Mouse (Mus musculus) left cerebral cortex, postnatal 10 days (tissue): ENCODE results near the gene Foxk1. TPM values are rescaled to one million over a fixed set of nuclear protein-coding genes. Genes with fewer than 3 reads are reported as not detected.

Source experiments
- DNase-seq, 2 experiments: peaks; one replicate each; pipeline ENCODE4 v3.0.0; 2021 to 2022; ENCODE audit warnings: low spot score in 2 of 2, mixed read lengths in 1 of 2; ENCODE audit errors: extremely low spot score in 1 of 2
- intact Hi-C: fragments of 180-260 bp; cut with DNase I; formaldehyde crosslinking; loops from one replicate; pipeline ENCODE4 v1.15.1; 2025
- total RNA-seq, 2 experiments: library from RNA; stranded (reverse); gene quantifications; 2 replicates each; pipeline ENCODE4 v1.2.3; 2021

Gene Foxk1
- total RNA-seq, 2 experiments from 2014 or later: 38.2 to 40.0 TPM

DNA sequence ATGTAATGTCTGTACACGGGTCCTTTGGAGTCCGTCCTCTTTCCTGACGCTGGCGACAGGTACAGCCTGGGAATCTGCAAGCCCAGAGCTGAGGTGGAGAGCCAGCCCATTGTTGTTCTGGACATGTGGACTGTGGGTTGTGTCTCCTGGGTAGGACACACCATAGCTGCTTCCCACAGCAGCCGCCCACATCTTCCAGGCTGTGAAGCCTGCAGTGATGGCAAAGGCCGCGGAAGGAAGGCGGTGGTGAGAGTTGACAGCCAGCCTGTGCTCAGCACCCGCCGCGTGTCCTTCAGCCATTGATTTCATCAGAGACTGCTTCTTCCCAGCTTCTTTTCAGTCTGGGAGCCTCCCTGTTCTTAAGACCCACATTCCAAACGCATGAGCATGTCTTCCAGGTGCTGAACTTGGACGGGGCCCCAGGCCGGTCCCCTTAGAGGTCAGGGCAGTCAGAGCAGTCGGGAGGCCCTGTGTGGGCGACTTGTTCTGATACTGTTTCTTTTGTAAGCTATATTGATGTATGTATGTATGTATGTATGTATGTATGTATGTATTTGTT, 37.2 kb downstream of the Foxk1 start:
- DNase-seq: no peak
- intact Hi-C loops: no loop called here

DNA sequence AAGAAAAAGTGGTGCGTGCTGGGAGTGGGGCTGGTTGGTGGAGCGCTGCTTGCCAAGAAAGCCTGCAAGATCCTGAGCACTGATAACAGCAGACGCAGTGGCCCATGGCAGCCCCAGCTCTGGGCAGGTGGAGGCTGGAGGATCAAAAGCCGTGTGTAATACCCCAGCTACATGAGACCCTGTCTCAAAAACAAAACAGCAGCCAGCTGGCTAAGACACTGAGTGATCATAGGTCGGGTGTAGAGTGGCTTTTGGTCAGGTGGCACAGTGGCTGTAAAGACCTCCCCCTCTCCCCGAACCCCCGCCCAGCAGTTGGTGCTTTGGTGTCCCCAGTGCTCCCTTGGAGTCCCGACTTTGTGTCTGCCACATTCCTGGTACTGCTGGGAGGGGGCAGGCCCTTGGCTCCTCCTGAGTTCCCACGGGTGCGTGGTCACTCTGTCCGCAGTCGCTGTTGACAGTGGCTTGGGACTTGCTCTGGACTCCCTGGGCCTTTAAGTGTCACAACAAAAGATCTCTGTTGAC, 38.7 kb downstream of the Foxk1 start:
- intact Hi-C loops: no loop called here
- peak in 1 of 2 experiments; percentile 78 for DNase-seq

DNA sequence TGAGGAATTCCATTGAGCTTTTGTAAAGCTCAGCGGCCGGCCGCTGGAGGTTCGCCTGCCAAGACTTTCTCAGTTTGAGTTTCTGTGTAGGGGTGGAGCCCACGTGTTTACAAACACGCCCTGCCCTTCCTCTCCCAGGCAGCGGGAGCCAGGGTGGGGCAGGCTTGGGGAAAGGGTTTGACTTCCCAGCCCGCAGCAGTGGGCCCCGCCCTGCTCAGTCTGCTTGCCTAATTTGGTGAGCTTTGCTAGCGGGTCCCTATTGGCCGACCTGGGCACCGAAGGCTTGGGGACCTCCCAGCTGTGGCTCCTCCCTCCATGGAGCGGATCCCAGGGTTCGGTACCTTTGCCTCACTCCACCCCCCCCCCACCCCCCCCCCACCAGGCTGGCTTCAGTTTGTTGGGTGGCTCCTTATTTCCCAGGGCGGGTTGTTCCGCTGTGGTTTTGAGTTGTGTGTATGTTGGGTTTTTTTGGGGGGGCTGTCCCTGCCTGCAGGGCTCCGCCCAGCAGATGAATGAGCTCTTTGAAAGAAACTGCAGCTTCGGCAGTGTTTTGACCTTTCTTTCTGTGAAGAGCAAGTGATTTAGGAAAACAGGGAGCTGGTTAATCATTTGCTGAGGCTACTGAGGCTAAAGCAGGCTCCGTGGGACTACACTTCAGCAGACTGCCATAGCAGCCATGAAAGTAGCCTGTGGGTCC, 39.3 kb downstream of the Foxk1 start:
- intact Hi-C loops: no loop called here
- peak in 1 of 2 experiments; percentile 96 for DNase-seq

DNA sequence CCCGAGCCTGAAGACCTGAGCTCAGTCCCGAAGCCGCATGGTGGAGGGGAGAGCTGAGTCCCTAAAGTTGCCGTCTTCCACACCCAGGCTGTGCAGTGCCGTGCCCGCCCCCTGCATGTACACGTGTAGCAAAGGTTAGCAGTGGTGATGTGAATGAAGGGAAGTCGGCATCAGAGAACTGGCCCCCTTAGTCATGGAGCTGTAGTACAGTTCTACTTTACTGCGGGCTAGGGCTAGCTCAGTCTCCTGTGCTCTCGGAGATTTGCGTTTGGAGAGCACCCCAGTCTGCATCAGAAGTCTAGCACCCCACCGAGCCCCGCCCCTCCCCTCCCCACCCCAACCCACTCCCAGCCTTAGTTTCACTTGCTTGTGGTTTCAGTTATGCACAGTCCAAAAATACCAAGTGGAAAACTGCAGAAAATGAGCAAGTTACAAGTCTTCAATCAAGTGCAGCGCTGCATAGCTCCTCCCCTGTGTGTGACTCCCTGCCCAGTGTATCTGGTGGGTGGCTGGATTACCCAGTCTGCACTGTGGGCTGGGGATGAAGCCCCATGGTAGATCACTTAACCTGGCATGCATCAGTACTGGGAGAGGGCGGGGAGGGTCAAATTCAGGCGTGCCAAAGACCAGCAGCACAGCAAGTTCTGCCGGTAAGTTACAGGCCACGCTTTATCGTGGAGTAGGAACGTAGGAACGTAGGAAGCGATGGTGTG, 40.2 kb downstream of the Foxk1 start:
- intact Hi-C loops: no loop called here
- DNase-seq: no peak

DNA sequence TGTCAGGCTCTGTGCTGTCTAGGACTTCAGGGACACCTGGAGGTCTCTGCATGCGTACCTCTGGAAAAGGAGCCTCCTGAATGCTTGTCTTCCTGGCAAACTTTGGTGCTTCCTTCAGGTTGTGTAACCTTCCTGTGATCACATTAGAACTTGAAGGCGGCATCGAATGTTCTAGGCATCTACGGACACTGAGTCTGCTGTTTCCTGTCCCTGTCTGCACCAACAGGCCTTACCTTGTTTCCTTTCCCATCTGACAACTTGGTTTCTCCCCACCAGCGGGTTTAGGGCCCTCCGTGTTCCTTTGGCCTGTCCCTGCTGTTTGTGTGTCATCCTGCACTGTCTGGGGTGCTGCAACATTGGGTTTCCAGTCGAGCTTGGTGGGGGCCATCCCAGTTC, 40.7 kb downstream of the Foxk1 start:
- intact Hi-C loops: no loop called here
- no peak for DNase-seq

DNA sequence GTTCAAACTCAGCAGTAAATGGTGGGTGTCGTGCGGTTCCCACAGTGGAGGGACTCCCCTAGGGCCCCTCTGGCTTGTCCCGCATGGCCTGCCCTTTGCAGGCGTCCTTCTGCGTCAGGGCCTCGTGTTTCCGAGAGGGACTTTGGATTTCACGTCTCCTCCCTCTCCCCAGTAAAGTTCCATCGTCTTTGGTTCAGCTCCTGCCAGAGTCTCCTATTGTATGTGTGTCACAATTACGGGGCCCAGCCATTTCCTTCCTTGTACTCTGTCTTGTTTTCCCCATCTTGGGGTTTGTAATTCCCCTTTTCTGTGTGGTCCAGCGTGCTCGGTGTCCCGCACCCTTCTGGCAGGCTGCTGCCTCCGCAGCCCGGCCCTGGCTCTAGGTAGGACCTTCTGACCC, 42.2 kb downstream of the Foxk1 start:
- intact Hi-C loops: no loop called here
- DNase-seq: no peak

DNA sequence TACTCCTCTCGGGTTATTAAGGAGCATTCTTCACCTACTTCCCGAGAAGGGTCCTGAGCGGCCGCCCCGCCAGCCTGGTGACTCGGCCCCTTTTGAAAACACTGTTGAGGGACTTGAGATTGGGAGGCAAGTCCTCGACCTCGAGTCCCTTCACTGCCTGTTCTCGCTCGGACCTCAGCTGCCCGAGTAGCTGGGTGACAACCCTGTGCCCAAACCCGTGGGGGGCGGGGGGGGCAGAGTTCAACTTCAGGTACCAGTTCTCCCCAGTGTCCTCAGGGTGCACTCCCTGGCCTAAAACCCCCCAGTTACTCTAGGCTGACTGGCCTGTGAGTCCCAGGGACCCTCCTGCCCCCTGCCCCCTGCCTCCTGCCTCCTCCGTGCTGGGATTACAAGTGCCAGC, 42.7 kb downstream of the Foxk1 start:
- intact Hi-C loops: no loop called here
- DNase-seq: no peak

DNA sequence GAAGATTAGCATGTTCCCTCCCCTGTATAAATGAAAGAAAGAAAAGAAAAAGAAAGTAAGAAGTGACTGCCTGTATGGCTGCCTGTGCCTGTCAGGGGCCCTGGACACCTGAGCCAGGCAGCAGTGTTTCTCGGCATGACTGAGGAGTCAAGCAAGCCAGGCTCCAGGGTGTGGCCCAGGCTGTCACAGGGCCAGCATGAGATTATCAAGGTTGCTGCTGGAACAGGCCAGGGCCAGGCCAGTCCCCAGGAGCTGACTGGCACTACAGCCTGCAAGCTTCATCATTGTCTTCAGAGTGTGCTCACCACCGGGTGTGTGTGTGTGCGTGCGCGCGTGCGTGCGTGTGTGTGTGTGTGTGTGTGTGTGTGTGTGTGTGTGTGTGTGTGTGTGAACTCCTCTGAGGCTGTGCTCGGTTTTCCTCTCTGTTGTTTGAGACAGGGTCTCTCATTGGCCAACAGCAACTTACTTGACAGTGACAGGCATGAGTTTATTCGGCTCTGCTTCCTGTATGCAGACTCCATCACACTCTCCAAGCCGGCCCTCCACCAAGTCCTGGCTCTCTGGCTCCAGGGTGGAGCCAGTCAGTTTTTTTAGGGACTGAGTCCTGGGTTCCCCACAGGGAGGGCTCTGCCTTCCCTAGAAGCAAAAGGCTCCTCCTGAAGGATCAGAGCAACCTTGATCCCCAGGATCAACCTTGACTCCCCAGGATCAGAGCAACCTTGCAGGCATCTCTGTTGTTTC, 43.7 kb downstream of the Foxk1 start:
- intact Hi-C loops: loop anchor here (5.0 kb wide), 1 partner anchor 43 kb away; the partner anchor contains the start of gene Foxk1
- DNase-seq: no peak

DNA sequence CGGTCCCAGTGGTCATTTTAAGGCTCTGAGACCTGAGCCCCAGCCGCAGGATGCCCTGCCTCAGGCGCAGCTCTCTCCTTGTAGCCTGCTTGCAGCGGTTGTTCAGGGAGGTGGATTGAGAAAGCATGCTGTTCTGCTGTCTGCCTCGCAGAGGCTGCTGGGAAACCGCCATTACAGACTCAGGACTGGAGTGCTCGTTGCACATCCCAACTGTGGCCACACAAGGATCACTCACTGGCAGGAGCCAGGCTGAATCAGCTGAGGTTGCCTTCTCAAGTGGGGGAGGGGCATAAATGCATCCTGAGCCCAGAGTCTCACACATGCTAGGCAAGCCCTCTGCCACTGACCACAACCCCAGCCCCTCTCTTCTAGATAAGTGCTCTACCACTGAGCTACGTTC, 44.4 kb downstream of the Foxk1 start:
- no peak for DNase-seq
- intact Hi-C loops: loop anchor here (5.0 kb wide), 1 partner anchor 43 kb away; the partner anchor contains the start of gene Foxk1

DNA sequence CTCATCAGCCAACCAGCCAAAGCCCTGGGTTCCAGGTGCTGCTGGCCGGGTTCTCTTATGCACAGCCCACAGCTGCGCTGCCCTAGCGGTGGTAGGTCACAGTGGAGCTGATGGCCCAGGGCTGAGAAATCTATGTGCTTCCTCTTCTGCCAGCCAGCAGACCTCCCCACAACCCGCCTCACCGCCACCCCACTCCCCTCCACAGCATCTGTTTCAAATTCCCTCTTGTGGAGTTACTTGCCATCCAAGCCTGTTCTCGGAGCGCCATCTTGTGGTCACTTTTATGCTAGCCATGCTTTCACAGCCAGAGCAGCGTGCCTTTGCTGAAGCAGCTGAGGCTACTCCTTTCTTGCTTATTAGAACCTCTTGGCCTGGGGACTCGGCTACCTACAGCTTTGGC, 46.8 kb downstream of the Foxk1 start:
- intact Hi-C loops: loop anchor here (2.0 to 5.0 kb wide), 2 partner anchors 46 to 81 kb away; partner anchors contain the start of gene Foxk1
- peak; percentile 90 to 91 for DNase-seq

DNA sequence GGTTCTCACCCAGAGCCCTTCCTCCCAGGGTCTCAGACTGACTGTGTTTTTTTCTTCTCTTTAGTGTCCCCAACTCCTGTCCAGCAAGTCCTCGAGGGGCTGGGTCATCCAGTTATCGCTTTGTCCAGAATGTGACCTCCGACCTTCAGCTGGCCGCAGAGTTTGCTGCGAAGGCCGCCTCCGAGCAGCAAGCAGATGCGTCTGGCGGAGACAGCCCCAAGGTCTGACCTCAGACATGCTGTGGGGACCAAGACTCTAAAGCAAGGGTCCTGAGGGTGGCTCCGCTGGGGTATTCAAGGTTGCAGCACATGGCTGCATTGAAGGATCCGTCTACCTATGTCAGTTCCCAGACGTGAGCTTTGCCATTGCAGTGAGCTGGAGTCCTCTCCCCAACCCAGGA, 47.3 kb downstream of the Foxk1 start:
- DNase-seq: no peak
- intact Hi-C loops: loop anchor here (2.0 to 5.0 kb wide), 2 partner anchors 46 to 82 kb away; partner anchors contain the start of gene Foxk1

DNA sequence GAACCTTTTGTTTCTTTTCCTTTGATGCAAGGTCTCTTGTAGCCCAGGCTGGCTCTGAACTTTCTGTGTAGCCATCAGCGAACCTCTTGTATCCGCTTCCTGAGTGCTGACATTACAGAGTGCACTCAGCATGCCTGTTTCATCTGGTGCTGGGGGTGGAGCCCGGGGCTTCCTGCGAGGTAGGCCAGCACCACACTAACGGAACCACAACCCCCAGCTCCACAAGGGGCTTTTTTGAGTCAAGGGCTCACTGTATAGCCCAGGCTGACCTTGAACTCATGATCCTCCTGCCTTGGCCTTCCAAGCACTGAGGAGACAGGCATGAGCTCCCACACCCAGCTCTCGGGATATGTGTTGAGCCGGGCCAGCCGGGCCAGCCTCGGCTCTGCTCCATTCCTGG, 49.5 kb downstream of the Foxk1 start:
- intact Hi-C loops: loop anchor here (10.0 kb wide), 1 partner anchor 1606 kb away; no protein-coding TSS in a partner anchor
- no peak for DNase-seq

DNA sequence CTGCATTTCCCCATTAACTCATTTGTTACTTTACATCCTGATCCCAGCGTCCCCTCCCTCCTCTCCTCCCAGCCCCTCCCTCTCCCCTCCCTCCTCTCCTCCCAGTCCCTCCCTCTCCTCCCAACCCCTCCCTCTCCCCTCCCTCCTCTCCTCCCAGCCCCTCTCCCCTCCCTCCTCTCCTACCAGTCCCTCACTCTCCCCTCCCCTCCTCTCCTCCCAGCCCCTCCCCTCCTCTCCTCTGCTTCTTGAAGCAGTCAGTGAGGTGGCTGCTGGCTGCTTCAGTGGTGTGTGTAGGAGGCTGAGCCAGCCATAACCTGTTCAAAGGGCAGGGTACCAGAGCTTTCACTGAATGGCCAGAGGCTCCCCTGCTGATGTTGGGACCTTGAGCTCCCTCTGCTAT, 50.5 kb downstream of the Foxk1 start:
- no peak for DNase-seq
- intact Hi-C loops: loop anchor here (10.0 kb wide), 1 partner anchor 1607 kb away; no protein-coding TSS in a partner anchor

DNA sequence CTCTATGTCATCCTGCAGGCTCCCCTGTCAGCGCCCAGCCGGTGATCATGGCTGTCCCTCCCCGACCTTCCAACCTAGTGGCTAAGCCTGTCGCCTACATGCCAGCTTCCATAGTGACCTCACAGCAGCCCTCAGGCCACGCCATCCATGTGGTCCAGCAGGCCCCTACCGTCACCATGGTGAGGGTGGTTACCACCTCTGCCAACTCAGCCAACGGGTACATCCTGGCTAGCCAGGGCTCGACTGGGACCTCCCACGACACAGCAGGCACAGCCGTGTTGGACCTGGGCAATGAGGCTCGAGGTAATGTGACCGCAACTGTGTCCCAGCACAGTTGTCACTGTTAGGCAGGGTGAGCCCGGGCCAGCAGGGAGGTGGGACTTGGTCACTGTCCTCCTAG, 52.4 kb downstream of the Foxk1 start:
- DNase-seq: no peak
- intact Hi-C loops: loop anchor here (10.0 kb wide), 1 partner anchor 1609 kb away; no protein-coding TSS in a partner anchor

DNA sequence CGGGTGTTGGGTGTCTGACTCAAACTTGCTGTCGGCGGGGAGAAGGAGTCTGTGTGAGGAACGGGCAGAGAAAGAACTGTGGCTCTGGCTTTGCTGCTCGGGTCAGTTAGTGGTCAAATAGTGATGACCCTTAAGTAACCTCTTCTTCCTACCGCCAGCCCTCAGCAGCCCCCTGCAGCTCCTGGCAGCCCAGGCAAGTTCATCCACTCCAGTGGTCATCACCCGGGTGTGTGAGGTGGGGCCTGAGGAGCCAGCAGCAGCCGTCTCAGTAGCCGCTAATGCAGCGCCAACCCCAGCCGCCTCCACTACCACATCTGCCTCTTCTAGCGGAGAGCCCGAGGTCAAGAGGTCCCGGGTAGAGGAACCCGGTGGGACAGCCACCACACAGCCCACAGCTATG, 55.0 kb downstream of the Foxk1 start:
- intact Hi-C loops: loop anchor here (10.0 kb wide), 1 partner anchor 1612 kb away; no protein-coding TSS in a partner anchor
- DNase-seq: no peak

DNA sequence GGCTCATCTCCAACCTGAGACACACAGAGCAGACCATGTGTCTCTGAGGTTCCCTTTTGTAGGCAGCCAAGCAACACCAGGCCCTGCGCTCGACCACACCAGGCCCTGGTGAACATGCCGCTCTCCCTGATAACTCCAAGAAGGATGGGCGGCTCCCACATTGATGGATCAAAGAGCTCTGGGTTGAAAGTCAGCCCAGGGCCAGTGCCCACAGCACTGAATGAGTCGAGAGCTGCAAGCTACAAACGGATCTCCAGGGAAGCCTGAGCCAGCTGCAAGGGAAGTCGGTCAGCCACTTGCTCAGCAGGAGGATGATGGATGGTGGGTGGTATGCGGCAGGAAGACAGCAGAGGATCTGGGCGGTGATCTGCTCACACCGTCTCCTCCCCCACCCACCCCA, 56.0 kb downstream of the Foxk1 start:
- peak in 1 of 2 experiments; percentile 75 for DNase-seq
- intact Hi-C loops: loop anchor here (10.0 kb wide), 1 partner anchor 1613 kb away; no protein-coding TSS in a partner anchor

DNA sequence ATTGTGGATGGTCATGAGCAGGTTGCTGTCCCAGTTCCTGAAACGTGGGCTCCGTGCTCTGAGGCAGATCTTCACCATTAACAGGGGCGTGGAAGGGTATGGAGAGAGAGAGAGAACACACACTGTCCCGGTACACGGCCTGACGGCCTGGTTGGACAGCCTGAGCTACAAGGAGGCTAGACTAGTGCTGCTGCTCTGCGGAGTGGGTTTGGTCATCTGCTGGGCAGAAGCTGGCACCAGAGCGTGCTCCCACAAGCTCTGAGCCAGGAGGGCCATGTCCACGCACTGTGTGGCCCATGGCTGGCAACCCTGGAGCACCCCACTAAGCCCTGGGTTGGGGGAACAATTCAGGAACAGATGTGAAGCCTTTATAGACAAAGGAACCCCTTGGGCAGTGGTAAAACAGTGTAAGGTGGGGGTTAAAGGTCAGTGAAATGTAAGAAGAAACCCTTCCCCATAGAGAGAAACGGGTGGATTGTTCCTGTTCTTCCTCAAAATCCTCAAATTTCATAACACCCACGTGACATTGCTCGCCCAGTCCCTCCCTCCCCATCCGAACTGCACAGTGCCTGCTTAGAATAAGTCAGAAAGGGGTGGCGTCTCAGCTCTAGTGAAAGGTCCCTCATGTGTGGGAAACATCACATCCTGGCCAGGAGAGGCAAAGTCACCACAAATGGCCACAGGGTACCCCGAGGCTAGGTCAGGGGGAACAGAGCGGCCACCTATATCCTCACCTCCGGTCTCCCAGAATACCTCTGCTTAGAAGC, 57.7 kb downstream of the Foxk1 start:
- intact Hi-C loops: loop anchor here (10.0 kb wide), 1 partner anchor 1614 kb away; no protein-coding TSS in a partner anchor
- DNase-seq: no peak

DNA sequence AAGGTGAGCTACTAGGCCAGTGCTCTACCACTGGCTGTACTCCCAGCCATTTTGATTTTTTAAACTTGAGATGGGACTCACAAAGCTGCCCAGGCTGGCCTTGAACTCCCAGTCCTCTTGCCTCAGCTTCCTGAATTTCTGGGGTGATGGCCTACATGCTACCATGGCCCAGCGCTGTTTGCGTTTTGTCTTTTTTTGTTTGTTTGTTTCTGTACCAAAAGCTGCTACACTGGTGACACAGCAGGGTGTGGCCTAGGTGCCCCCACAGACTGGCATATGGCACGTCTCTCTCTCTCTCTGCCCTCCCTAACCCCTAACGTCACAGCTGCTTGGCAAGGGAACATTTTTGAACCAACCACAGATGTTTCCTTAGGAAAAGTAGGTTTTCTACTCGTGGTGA, 58.5 kb downstream of the Foxk1 start:
- no peak for DNase-seq
- intact Hi-C loops: loop anchor here (10.0 kb wide), 1 partner anchor 1615 kb away; no protein-coding TSS in a partner anchor
